Mouse (Mus musculus) MEL (cell line): ENCODE data around the gene Rpl7l1. TPM values are rescaled to one million over a fixed set of nuclear protein-coding genes. Genes with fewer than 3 reads are reported as not detected.

Experiments
- DNase-seq: peaks from one replicate; pipeline ENCODE4 v3.0.0; 2011; ENCODE audit warnings: low read depth, low spot score
- H3K27ac ChIP-seq: 2 replicates; pipeline ENCODE4 v1.5.1; 2012; ENCODE audit warnings: low read depth, mild to moderate bottlenecking, control low read depth, low read length, moderate library complexity; ENCODE audit not compliant: control insufficient read depth
- H3K27me3 ChIP-seq, 2 experiments: fragments of 150-350 bp in 1 of 2; sonication (generic) in 1 of 2; 2 replicates each; pipeline ENCODE4 v1.6.1; 2012; ENCODE audit warnings: low read length in 2 of 2, mild to moderate bottlenecking in 2 of 2, improper control_type of control experiment in 1 of 2, moderate library complexity in 1 of 2; ENCODE audit not compliant: insufficient read depth in 2 of 2, control insufficient read depth in 1 of 2
- H3K36me3 ChIP-seq, 2 experiments: 2 replicates each; pipeline ENCODE4 v1.6.1; 2012 to 2014; ENCODE audit warnings: low read length in 2 of 2, improper control_type of control experiment in 1 of 2, inconsistent platforms in 1 of 2, mild to moderate bottlenecking in 1 of 2; ENCODE audit not compliant: insufficient read depth in 2 of 2, control insufficient read depth in 1 of 2
- H3K4me1 ChIP-seq, 2 experiments: fragments of 150-350 bp in 1 of 2; sonication (generic) in 1 of 2; 2 replicates each; pipeline ENCODE4 v1.6.1; 2012; ENCODE audit warnings: low read length in 2 of 2, improper control_type of control experiment in 1 of 2, mild to moderate bottlenecking in 1 of 2; ENCODE audit not compliant: insufficient read depth in 2 of 2, control insufficient read depth in 1 of 2
- H3K4me3 ChIP-seq, 2 experiments: fragments of 150-350 bp in 1 of 2; sonication (generic) in 1 of 2; 2 replicates each; pipeline ENCODE4 v1.5.1; 2012; ENCODE audit warnings: low read depth in 2 of 2, low read length in 2 of 2, mild to moderate bottlenecking in 2 of 2, moderate library complexity in 2 of 2, control low read depth in 1 of 2, improper control_type of control experiment in 1 of 2; ENCODE audit not compliant: control insufficient read depth in 1 of 2, insufficient read depth in 1 of 2
- H3K79me2 ChIP-seq: 2 replicates; pipeline ENCODE4 v1.6.1; 2012; ENCODE audit warnings: mild to moderate bottlenecking, low read length, moderate library complexity; ENCODE audit not compliant: control insufficient read depth, poor library complexity, insufficient read depth
- H3K9ac ChIP-seq: 2 replicates; pipeline ENCODE4 v1.6.1; 2012; ENCODE audit warnings: low read depth, mild to moderate bottlenecking, control low read depth, low read length, moderate library complexity; ENCODE audit not compliant: control insufficient read depth, poor library complexity, severe bottlenecking
- H3K9me3 ChIP-seq: fragments of 150-350 bp; sonication (generic); replicated peaks from 2 replicates; pipeline ENCODE4 v1.6.1; 2012; ENCODE audit warnings: mild to moderate bottlenecking, low read length, improper control_type of control experiment, moderate library complexity; ENCODE audit not compliant: insufficient read depth
- BHLHE40 ChIP-seq: IDR thresholded peaks from 2 replicates; pipeline ENCODE4 v1.6.1; 2012; ENCODE audit warnings: low read depth, mild to moderate bottlenecking, inconsistent platforms, low read length, improper control_type of control experiment, borderline replicate concordance
- CHD1 ChIP-seq: IDR thresholded peaks from 2 replicates; pipeline ENCODE4 v1.6.1; 2012; ENCODE audit warnings: low read depth, mild to moderate bottlenecking, inconsistent platforms, low read length, improper control_type of control experiment
- CHD2 ChIP-seq: IDR thresholded peaks from 2 replicates; pipeline ENCODE4 v1.6.1; 2011; ENCODE audit warnings: low read length, improper control_type of control experiment
- CTCF ChIP-seq, 3 experiments: IDR thresholded peaks in 2 of 3; conservative IDR thresholded peaks in 1 of 3; 2 replicates each; pipeline ENCODE4 v1.5.1; 2011 to 2012; ENCODE audit warnings: low read length in 3 of 3, low read depth in 2 of 3, mild to moderate bottlenecking in 2 of 3, improper control_type of control experiment in 1 of 3, inconsistent platforms in 1 of 3, mixed read lengths in 1 of 3, moderate library complexity in 1 of 3; ENCODE audit not compliant: control insufficient read depth in 1 of 3, insufficient read depth in 1 of 3, poor library complexity in 1 of 3, severe bottlenecking in 1 of 3
- E2F4 ChIP-seq: IDR thresholded peaks from 2 replicates; pipeline ENCODE4 v1.6.1; 2011; ENCODE audit warnings: low read depth, low read length, improper control_type of control experiment, borderline replicate concordance
- ELF1 ChIP-seq: IDR thresholded peaks from 2 replicates; pipeline ENCODE4 v1.6.1; 2014; ENCODE audit warnings: low read depth, mild to moderate bottlenecking, inconsistent platforms, low read length, improper control_type of control experiment, moderate library complexity
- ETS1 ChIP-seq: IDR thresholded peaks from 2 replicates; pipeline ENCODE4 v1.6.1; 2012; ENCODE audit warnings: low read depth, mild to moderate bottlenecking, inconsistent platforms, low read length, improper control_type of control experiment, moderate library complexity
- GABPA ChIP-seq: IDR thresholded peaks from 2 replicates; pipeline ENCODE4 v1.6.1; 2012; ENCODE audit warnings: low read depth, mild to moderate bottlenecking, inconsistent platforms, low read length, improper control_type of control experiment, moderate library complexity
- GATA1 ChIP-seq: IDR thresholded peaks from 2 replicates; pipeline ENCODE4 v1.6.1; 2011; ENCODE audit warnings: low read depth, low read length, improper control_type of control experiment
- HCFC1 ChIP-seq: IDR thresholded peaks from 2 replicates; pipeline ENCODE4 v1.6.1; 2012; ENCODE audit warnings: low read depth, mild to moderate bottlenecking, inconsistent platforms, low read length, improper control_type of control experiment, moderate library complexity
- JUND ChIP-seq: IDR thresholded peaks from 2 replicates; pipeline ENCODE4 v1.6.1; 2011; ENCODE audit warnings: low read depth, mild to moderate bottlenecking, improper control_type of control experiment, low read length
- KAT2A ChIP-seq: conservative IDR thresholded peaks from 2 replicates; pipeline ENCODE4 v1.6.1; 2012; ENCODE audit warnings: low read depth, low read length, improper control_type of control experiment, inconsistent platforms
- MAFK ChIP-seq: IDR thresholded peaks from 2 replicates; pipeline ENCODE4 v1.6.1; 2011; ENCODE audit warnings: low read depth, mild to moderate bottlenecking, low read length, improper control_type of control experiment, borderline replicate concordance
- MAX ChIP-seq: IDR thresholded peaks from 2 replicates; pipeline ENCODE4 v1.6.1; 2011; ENCODE audit warnings: low read length, improper control_type of control experiment
- MAZ ChIP-seq: IDR thresholded peaks from 2 replicates; pipeline ENCODE4 v1.6.1; 2012; ENCODE audit warnings: low read depth, mild to moderate bottlenecking, inconsistent platforms, low read length, improper control_type of control experiment
- MEF2A ChIP-seq: IDR thresholded peaks from 2 replicates; pipeline ENCODE4 v1.6.1; 2014; ENCODE audit warnings: low read depth, mild to moderate bottlenecking, inconsistent platforms, low read length, improper control_type of control experiment; ENCODE audit not compliant: poor library complexity, insufficient replicate concordance, severe bottlenecking; ENCODE audit errors: extremely low read depth
- MYB ChIP-seq: IDR thresholded peaks from 2 replicates; pipeline ENCODE4 v1.6.1; 2011; ENCODE audit warnings: mild to moderate bottlenecking, low read depth, low read length, improper control_type of control experiment
- MYC ChIP-seq: IDR thresholded peaks from 2 replicates; pipeline ENCODE4 v1.6.1; 2011; ENCODE audit warnings: low read depth, mild to moderate bottlenecking, low read length, improper control_type of control experiment, moderate library complexity
- NELFE ChIP-seq: IDR thresholded peaks from 2 replicates; pipeline ENCODE4 v1.6.1; 2011; ENCODE audit warnings: low read depth, low read length, improper control_type of control experiment
- POLR2AphosphoS2 ChIP-seq: IDR thresholded peaks from 2 replicates; pipeline ENCODE4 v1.6.1; 2011; ENCODE audit warnings: low read length, improper control_type of control experiment
- POLR2AphosphoS5 ChIP-seq: IDR thresholded peaks from 2 replicates; pipeline ENCODE4 v1.6.1; 2012; ENCODE audit warnings: low read depth, borderline replicate concordance, mild to moderate bottlenecking, inconsistent platforms, low read length, moderate library complexity, mixed read lengths
- RCOR1 ChIP-seq: IDR thresholded peaks from 2 replicates; pipeline ENCODE4 v1.6.1; 2012; ENCODE audit warnings: low read depth, mild to moderate bottlenecking, inconsistent platforms, low read length, improper control_type of control experiment
- SIN3A ChIP-seq: IDR thresholded peaks from 2 replicates; pipeline ENCODE4 v1.6.1; 2012; ENCODE audit warnings: low read length, improper control_type of control experiment, inconsistent platforms
- SMC3 ChIP-seq: IDR thresholded peaks from 2 replicates; pipeline ENCODE4 v1.6.1; 2011; ENCODE audit warnings: low read depth, low read length, improper control_type of control experiment
- TAL1 ChIP-seq: IDR thresholded peaks from 2 replicates; pipeline ENCODE4 v1.6.1; 2012; ENCODE audit warnings: mild to moderate bottlenecking, inconsistent platforms, low read length, moderate library complexity, mixed read lengths
- TBP ChIP-seq: IDR thresholded peaks from 2 replicates; pipeline ENCODE4 v1.8.0; 2011; ENCODE audit warnings: low read depth, low read length, improper control_type of control experiment
- TCF12 ChIP-seq: IDR thresholded peaks from 2 replicates; pipeline ENCODE4 v1.6.1; 2014; ENCODE audit warnings: low read depth, mild to moderate bottlenecking, inconsistent platforms, low read length, improper control_type of control experiment, moderate library complexity
- UBTF ChIP-seq: IDR thresholded peaks from 2 replicates; pipeline ENCODE4 v1.6.1; 2012; ENCODE audit warnings: low read depth, mild to moderate bottlenecking, inconsistent platforms, low read length, improper control_type of control experiment, moderate library complexity, borderline replicate concordance; ENCODE audit not compliant: insufficient read depth
- USF1 ChIP-seq: IDR thresholded peaks from 2 replicates; pipeline ENCODE4 v1.6.1; 2014; ENCODE audit warnings: low read depth, mild to moderate bottlenecking, inconsistent platforms, low read length, improper control_type of control experiment, moderate library complexity
- USF2 ChIP-seq, 2 experiments: IDR thresholded peaks; 2 replicates each; pipeline ENCODE4 v1.6.1; 2011 to 2012; ENCODE audit warnings: improper control_type of control experiment in 2 of 2, low read length in 2 of 2, borderline replicate concordance in 1 of 2, inconsistent platforms in 1 of 2, low read depth in 1 of 2, mild to moderate bottlenecking in 1 of 2; ENCODE audit not compliant: insufficient read depth in 1 of 2
- ZC3H11A ChIP-seq: IDR thresholded peaks from 2 replicates; pipeline ENCODE4 v1.6.1; 2012; ENCODE audit warnings: low read depth, mild to moderate bottlenecking, inconsistent platforms, low read length, improper control_type of control experiment
- ZKSCAN1 ChIP-seq: IDR thresholded peaks from 2 replicates; pipeline ENCODE4 v1.6.1; 2012; ENCODE audit warnings: low read depth, mild to moderate bottlenecking, inconsistent platforms, low read length, improper control_type of control experiment, moderate library complexity
- ZMIZ1 ChIP-seq: IDR thresholded peaks from 2 replicates; pipeline ENCODE4 v1.6.1; 2012; ENCODE audit warnings: low read depth, mild to moderate bottlenecking, inconsistent platforms, low read length, improper control_type of control experiment, moderate library complexity
- ZNF384 ChIP-seq: IDR thresholded peaks from 2 replicates; pipeline ENCODE4 v1.6.1; 2012; ENCODE audit warnings: low read depth, mild to moderate bottlenecking, inconsistent platforms, low read length, improper control_type of control experiment
- polyA plus RNA-seq, 2 experiments: library from polyadenylated mRNA; stranded (reverse) in 1 of 2; unstranded in 1 of 2; fragments of >175 nt in 1 of 2; fragments of >200 nt in 1 of 2; gene quantifications; 2 replicates each; pipeline versions ENCODE4 v1.2.1 to v1.2.4; 2012; ENCODE audit warnings: low replicate concordance in 2 of 2, low read depth in 1 of 2; ENCODE audit not compliant: insufficient read length in 2 of 2, insufficient read depth in 1 of 2, missing spikeins in 1 of 2
- total RNA-seq: library from RNA; depleted of rRNA; stranded (reverse); fragments of 300-350 nt; gene quantifications from 2 replicates; pipeline ENCODE4 v1.2.3, GENCODE M21; 2012; rRNA removed

The Rpl7l1 gene
- total RNA-seq (152 and 166 TPM in 2 replicates), polyA plus RNA-seq (100 to 1,000 TPM; 174 to 342 TPM)

DNA sequence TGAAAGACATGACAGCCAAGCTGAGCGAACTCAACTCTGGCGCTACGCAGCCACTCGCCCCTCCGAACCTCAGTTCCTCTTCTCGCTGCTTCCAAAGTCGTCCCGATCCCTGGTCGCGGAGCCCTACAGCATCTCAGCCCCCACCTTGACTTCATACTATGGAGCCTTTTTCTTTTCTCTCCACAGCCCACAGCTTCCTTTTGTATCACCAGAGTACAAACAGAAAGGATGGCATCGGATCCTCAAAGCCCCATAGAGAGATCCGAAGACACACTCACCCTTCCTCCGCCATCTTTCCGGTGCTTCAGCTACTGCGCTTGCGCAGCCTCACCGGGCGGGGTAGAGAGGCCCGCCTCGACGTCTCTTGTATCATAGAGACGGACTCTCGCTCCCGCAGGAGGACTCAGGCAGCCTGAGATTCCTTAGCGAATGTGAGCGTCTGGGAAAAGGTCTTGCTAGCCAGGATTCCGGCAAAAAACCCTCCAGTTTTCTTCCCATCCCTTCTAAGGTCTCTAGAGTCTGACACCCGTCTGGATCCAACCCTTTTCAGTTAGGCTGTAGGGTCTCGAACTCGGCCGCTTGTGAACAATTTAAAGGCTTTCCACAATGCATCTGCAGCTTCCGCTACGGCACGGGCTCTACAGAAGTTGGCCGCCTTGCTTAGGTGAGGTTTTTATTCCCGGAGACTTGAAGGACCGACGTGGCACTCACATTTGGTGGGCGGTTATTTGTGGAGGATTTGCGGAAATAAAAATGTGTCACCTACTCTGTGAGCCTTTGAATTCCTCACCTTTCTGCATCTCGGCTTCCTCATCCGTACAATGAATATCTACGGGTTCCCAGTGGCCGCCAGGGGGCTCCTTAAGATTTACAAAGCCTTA lies at the start of gene Rpl7l1:
TSS of gene Rpl7l1 (minus strand) at position 332 of the 881 bp plus-strand sequence.
- no peaks in the 10 kb centered on the region for H3K9me3 ChIP-seq
- H3K36me3 ChIP-seq, result peaks cover 7 to 14% of the 10 kb centered on the region in 2 experiments
- H3K27me3 ChIP-seq, result no peaks in the 10 kb centered on the region
- peak within 1 kb of the TSS; percentile 77 for H3K27ac ChIP-seq
- DNase-seq, result peak; percentile 96
- H3K9ac ChIP-seq, result peak within 1 kb of the TSS; percentile 88
- H3K4me1 ChIP-seq, result peaks cover 2 to 13% of the 10 kb centered on the region in 2 experiments
- H3K4me3 ChIP-seq, result peak within 1 kb of the TSS; percentile 69 to 75
- peaks cover 18% of the 10 kb centered on the region for H3K79me2 ChIP-seq
- TF ChIP-seq POLR2AphosphoS5 (peak; percentile 72; the same call in 1 of the 2 replicates), GATA1 (0 out of 2 replicates have a peak, but pooled peaks have one; percentile 2), TCF12 (peak; percentile 93), KAT2A (peak; percentile 67), MYC (peak; percentile 98), JUND (0 out of 2 replicates have a peak, but pooled peaks have one; percentile 25), UBTF (no peak), TAL1 (no peak), CTCF (IDR thresholded peaks at IDR 0.05 in 2 of 3, conservative IDR thresholded peaks at IDR 0.05 in 1 of 3; ENCODE audit: control insufficient read depth in 1 of 3, insufficient read depth in 1 of 3, low read depth in 2 of 3, low read length in 3 of 3, poor library complexity in 1 of 3, severe bottlenecking in 1 of 3) (peak; percentile 73 to 87 (median 77)), SMC3 (peak; percentile 94), USF1 (0 out of 2 replicates have a peak, but pooled peaks have one; percentile 10), USF2 (IDR thresholded peaks at IDR 0.05; ENCODE audit: borderline replicate concordance in 1 of 2, insufficient read depth in 1 of 2, low read depth in 1 of 2, low read length in 2 of 2) (no peak), CHD2 (no peak), POLR2AphosphoS2 (peak; percentile 95), CHD1 (0 out of 2 replicates have a peak, but pooled peaks have one; percentile 64), E2F4 (no peak), ZKSCAN1 (no peak), ZNF384 (peak; percentile 54; the same call in 1 of the 2 replicates), ZMIZ1 (peak; percentile 67), TBP (peak; percentile 97), MYB (no peak), MEF2A (no peak), ZC3H11A (no peak; the same call in 1 of the 2 replicates), GABPA (peak; percentile 48; the same call in 1 of the 2 replicates), HCFC1 (peak; percentile 92), RCOR1 (0 out of 2 replicates have a peak, but pooled peaks have one; percentile 43), MAZ (peak; percentile 6; the same call in 1 of the 2 replicates), NELFE (peak; percentile 96), MAFK (no peak), ELF1 (peak; percentile 69), MAX (peak; percentile 73), BHLHE40 (no peak), ETS1 (0 out of 2 replicates have a peak, but pooled peaks have one; percentile 22), SIN3A (peak; percentile 82)
